Mouse (Mus musculus) E14TG2a.4 (cell line): Measurements from ENCODE around the gene Csrp1.

ENCODE experiments used
- CTCF ChIP-seq: conservative IDR thresholded peaks from 2 replicates; pipeline ENCODE4 v1.5.1; 2014; ENCODE audit warnings: low read length
- NANOG ChIP-seq: IDR thresholded peaks from 2 replicates; pipeline ENCODE4 v1.6.1; 2014; ENCODE audit warnings: borderline replicate concordance, low read length, mixed read lengths
- POU5F1 ChIP-seq: IDR thresholded peaks from 2 replicates; pipeline ENCODE4 v1.6.1; 2014; ENCODE audit warnings: low read length, borderline replicate concordance

GRCm38 (mm10) chr1:135714901-135715609 lies 4.8 kb upstream of the Csrp1 start:
- no peak for TF ChIP-seq CTCF
- TF ChIP-seq POU5F1, result no peak
- TF ChIP-seq NANOG, result no peak
